Mouse (Mus musculus): ENCODE data around the gene Spp1. TPM values are rescaled to one million over a fixed set of nuclear protein-coding genes. Genes with fewer than 3 reads are reported as not detected.

Gene Spp1
- total and polyA plus RNA-seq, 2 experiments = 16.7 to 39.8 TPM

- H3K27ac ChIP-seq (replicated peaks; ENCODE audit: insufficient read depth, low read depth, low read length) = no peak overlapping the region
- 90% methylated on average over 3 of the region's 3 CpGs for WGBS
- no peaks in the 10 kb centered on the region for H3K27me3 ChIP-seq (ENCODE audit: control insufficient read depth, insufficient read depth, low read length)
- no peak for DNase-seq (ENCODE audit: extremely low read depth, low read depth, low spot score)
- peaks cover 2% of the 10 kb centered on the region for H3K4me1 ChIP-seq (ENCODE audit: control insufficient read depth, insufficient read depth, low read length)
- no peak for TF ChIP-seq POLR2A (IDR thresholded peaks at IDR 0.05; ENCODE audit: extremely low read depth, insufficient read depth, low read length)
- no peak for TF ChIP-seq CTCF (IDR thresholded peaks at IDR 0.05; ENCODE audit: low read depth, low read length)
- no peak overlapping the region for H3K9ac ChIP-seq (ENCODE audit: low read depth, low read length)
- no peaks in the 10 kb centered on the region for H3K36me3 ChIP-seq (ENCODE audit: control insufficient read depth, insufficient read depth, low read length)
- no peaks in the 10 kb centered on the region for H3K79me2 ChIP-seq (ENCODE audit: control insufficient read depth, insufficient read depth, low read length)
- H3K4me3 ChIP-seq (ENCODE audit: insufficient read depth, low read depth, low read length) = no peak overlapping the region
These were observed 29.9 kb upstream of the Spp1 start for GRCm38 (mm10) chr5:104405051-104405450.

GRCm38 (mm10) chr5:104406756-104407155 lies 28.2 kb upstream of the Spp1 start:
- TF ChIP-seq CTCF (IDR thresholded peaks at IDR 0.05; ENCODE audit: low read depth, low read length) = no peak
- TF ChIP-seq POLR2A (IDR thresholded peaks at IDR 0.05; ENCODE audit: extremely low read depth, insufficient read depth, low read length) = no peak
- Histone ChIP-seq H3K4me1 (ENCODE audit: control insufficient read depth, insufficient read depth, low read length) (peaks cover 2% of the 10 kb centered on the region; the same call in 1 of the 2 replicates), H3K36me3 (ENCODE audit: control insufficient read depth, insufficient read depth, low read length) (no peaks in the 10 kb centered on the region), H3K9ac (ENCODE audit: low read depth, low read length) (no peak overlapping the region), H3K27ac (replicated peaks; ENCODE audit: insufficient read depth, low read depth, low read length) (no peak overlapping the region; the same call in 1 of the 2 replicates), H3K27me3 (ENCODE audit: control insufficient read depth, insufficient read depth, low read length) (no peaks in the 10 kb centered on the region), H3K79me2 (ENCODE audit: control insufficient read depth, insufficient read depth, low read length) (no peaks in the 10 kb centered on the region), H3K4me3 (ENCODE audit: insufficient read depth, low read depth, low read length) (no peak overlapping the region)
- 45% methylated on average over 3 of the region's 3 CpGs for WGBS
- DNase-seq (ENCODE audit: extremely low read depth, low read depth, low spot score) = no peak

- WGBS = 74% methylated on average over 2 of the region's 2 CpGs
- H3K79me2 ChIP-seq (ENCODE audit: control insufficient read depth, insufficient read depth, low read length) = no peaks in the 10 kb centered on the region
- peaks cover 2% of the 10 kb centered on the region; the same call in 1 of the 2 replicates for H3K4me1 ChIP-seq (ENCODE audit: control insufficient read depth, insufficient read depth, low read length)
- H3K27me3 ChIP-seq (ENCODE audit: control insufficient read depth, insufficient read depth, low read length) = no peaks in the 10 kb centered on the region
- TF ChIP-seq POLR2A (IDR thresholded peaks at IDR 0.05; ENCODE audit: extremely low read depth, insufficient read depth, low read length) (no peak), CTCF (IDR thresholded peaks at IDR 0.05; ENCODE audit: low read depth, low read length) (no peak)
- no peak overlapping the region for H3K27ac ChIP-seq (replicated peaks; ENCODE audit: insufficient read depth, low read depth, low read length)
- H3K9ac ChIP-seq (ENCODE audit: low read depth, low read length) = no peak overlapping the region
- DNase-seq (ENCODE audit: extremely low read depth, low read depth, low spot score) = no peak
- H3K4me3 ChIP-seq (ENCODE audit: insufficient read depth, low read depth, low read length) = no peak overlapping the region
- no peaks in the 10 kb centered on the region for H3K36me3 ChIP-seq (ENCODE audit: control insufficient read depth, insufficient read depth, low read length)
These were observed 27.2 kb upstream of the Spp1 start for GRCm38 (mm10) chr5:104407541-104408231.

GRCm38 (mm10) chr5:104408549-104408948 lies 26.4 kb upstream of the Spp1 start:
- no peak for DNase-seq (ENCODE audit: extremely low read depth, low read depth, low spot score)
- H3K9ac ChIP-seq (ENCODE audit: low read depth, low read length) = no peak overlapping the region
- no peaks in the 10 kb centered on the region for H3K4me1 ChIP-seq (ENCODE audit: control insufficient read depth, insufficient read depth, low read length)
- H3K27ac ChIP-seq (replicated peaks; ENCODE audit: insufficient read depth, low read depth, low read length) = no peak overlapping the region
- 93% methylated on average over 7 of the region's 7 CpGs for WGBS
- no peaks in the 10 kb centered on the region for H3K79me2 ChIP-seq (ENCODE audit: control insufficient read depth, insufficient read depth, low read length)
- H3K4me3 ChIP-seq (ENCODE audit: insufficient read depth, low read depth, low read length) = no peak overlapping the region
- H3K27me3 ChIP-seq (ENCODE audit: control insufficient read depth, insufficient read depth, low read length) = no peaks in the 10 kb centered on the region
- H3K36me3 ChIP-seq (ENCODE audit: control insufficient read depth, insufficient read depth, low read length) = no peaks in the 10 kb centered on the region
- TF ChIP-seq POLR2A (IDR thresholded peaks at IDR 0.05; ENCODE audit: extremely low read depth, insufficient read depth, low read length) = no peak
- no peak for TF ChIP-seq CTCF (IDR thresholded peaks at IDR 0.05; ENCODE audit: low read depth, low read length)

- 87% methylated on average over 2 of the region's 2 CpGs for WGBS
- H3K79me2 ChIP-seq (ENCODE audit: control insufficient read depth, insufficient read depth, low read length) = no peaks in the 10 kb centered on the region
- TF ChIP-seq POLR2A (IDR thresholded peaks at IDR 0.05; ENCODE audit: extremely low read depth, insufficient read depth, low read length) (no peak), CTCF (IDR thresholded peaks at IDR 0.05; ENCODE audit: low read depth, low read length) (no peak)
- no peak overlapping the region for H3K9ac ChIP-seq (ENCODE audit: low read depth, low read length)
- no peaks in the 10 kb centered on the region; the same call in 1 of the 2 replicates for H3K4me1 ChIP-seq (ENCODE audit: control insufficient read depth, insufficient read depth, low read length)
- H3K27ac ChIP-seq (replicated peaks; ENCODE audit: insufficient read depth, low read depth, low read length) = no peak overlapping the region
- DNase-seq (ENCODE audit: extremely low read depth, low read depth, low spot score) = no peak
- H3K36me3 ChIP-seq (ENCODE audit: control insufficient read depth, insufficient read depth, low read length) = no peaks in the 10 kb centered on the region
- H3K4me3 ChIP-seq (ENCODE audit: insufficient read depth, low read depth, low read length) = no peak overlapping the region
- no peaks in the 10 kb centered on the region for H3K27me3 ChIP-seq (ENCODE audit: control insufficient read depth, insufficient read depth, low read length)
These were observed 18.9 kb upstream of the Spp1 start for GRCm38 (mm10) chr5:104415999-104416398.

GRCm38 (mm10) chr5:104417028-104417427 lies 17.9 kb upstream of the Spp1 start:
- no peaks in the 10 kb centered on the region for H3K27me3 ChIP-seq (ENCODE audit: control insufficient read depth, insufficient read depth, low read length)
- TF ChIP-seq CTCF (IDR thresholded peaks at IDR 0.05; ENCODE audit: low read depth, low read length) = no peak
- TF ChIP-seq POLR2A (IDR thresholded peaks at IDR 0.05; ENCODE audit: extremely low read depth, insufficient read depth, low read length) = no peak
- no peak for DNase-seq (ENCODE audit: extremely low read depth, low read depth, low spot score)
- H3K79me2 ChIP-seq (ENCODE audit: control insufficient read depth, insufficient read depth, low read length) = no peaks in the 10 kb centered on the region
- H3K36me3 ChIP-seq (ENCODE audit: control insufficient read depth, insufficient read depth, low read length) = no peaks in the 10 kb centered on the region
- WGBS = 73% methylated on average over 3 of the region's 3 CpGs
- no peak overlapping the region for H3K27ac ChIP-seq (replicated peaks; ENCODE audit: insufficient read depth, low read depth, low read length)
- H3K4me1 ChIP-seq (ENCODE audit: control insufficient read depth, insufficient read depth, low read length) = no peaks in the 10 kb centered on the region; the same call in 1 of the 2 replicates
- H3K4me3 ChIP-seq (ENCODE audit: insufficient read depth, low read depth, low read length) = no peak overlapping the region
- H3K9ac ChIP-seq (ENCODE audit: low read depth, low read length) = no peak overlapping the region

All from liver, adult 2 months (tissue).